Mouse (Mus musculus): Measurements from ENCODE around the gene Frzb.

The Frzb gene

DNA sequence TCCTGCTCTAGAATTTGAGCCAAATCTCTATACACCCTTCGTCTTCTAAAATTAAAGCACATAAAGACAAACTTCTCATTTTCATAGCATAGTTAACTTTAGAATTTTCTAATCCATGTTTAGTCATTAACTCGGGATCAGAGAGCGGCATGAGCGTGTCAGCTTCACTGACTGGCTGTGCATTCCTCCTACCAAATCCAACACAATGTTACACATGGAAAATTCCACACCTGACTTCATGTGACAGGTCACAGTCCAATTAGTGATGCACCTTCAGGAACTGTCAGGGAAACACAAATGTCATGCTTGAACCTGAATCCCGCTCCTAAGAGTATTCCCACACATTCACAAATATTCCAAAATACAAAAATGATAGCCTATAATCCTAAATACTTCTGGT is 24.3 kb downstream of the Frzb start:
- DNase-seq, result no peak

DNA sequence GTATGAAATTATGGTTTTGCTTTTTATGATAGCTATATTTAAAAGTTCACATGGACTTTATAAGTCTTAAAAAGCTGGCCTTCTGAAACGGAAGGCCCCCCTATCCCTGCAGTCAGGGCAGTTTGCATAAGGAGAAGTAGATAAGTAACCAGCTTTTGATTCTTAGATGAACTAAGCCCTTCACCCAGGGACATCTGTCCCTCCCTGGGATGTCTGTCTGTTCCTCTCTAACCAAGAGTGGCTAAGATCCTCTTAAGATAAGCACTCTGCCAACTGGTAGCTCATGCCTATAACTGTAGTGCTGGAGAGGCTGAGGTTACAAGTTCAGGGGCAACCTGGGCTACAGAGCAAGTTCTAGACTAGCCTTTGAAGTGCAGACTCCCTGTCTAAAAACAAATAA is 25.4 kb downstream of the Frzb start:
- DNase-seq, result no peak

DNA sequence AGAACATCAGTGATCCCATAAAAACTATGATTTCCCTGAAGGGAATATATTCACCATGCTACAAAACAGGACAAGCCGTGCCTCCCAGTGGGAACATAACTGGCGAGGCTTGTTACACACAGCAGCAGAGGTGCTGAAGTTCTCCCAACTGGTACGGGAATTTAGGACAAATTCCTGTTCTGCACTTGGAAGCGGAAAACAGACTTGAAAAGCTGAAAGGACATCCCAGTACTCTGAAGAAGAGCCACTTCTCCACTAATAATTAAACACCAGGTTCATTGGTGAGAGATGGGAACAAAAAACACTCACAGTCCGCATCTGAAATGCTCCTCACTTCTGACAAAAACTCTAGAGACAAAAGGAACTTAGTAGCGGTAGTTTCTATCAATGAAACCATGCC is 31.1 kb downstream of the Frzb start:
- no peak for DNase-seq

DNA sequence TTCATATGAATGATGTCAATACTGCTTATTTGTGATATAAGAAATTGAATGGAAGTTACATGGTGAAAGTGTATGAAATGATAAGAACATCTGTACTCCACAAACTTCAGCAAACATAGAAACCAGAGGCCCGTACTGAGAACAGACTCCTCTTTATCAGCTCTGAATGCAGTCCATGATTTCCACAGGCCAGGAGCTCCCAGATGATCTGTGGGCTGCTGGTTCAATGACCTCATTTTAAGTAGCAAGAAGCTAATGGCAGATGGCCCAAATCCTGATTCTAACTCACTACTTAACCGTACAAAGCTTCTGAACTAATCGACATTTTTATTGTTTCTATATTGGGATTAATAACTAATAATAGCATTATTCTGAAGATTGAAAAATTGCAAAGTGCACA is 33.0 kb downstream of the Frzb start:
- DNase-seq, result no peak

DNA sequence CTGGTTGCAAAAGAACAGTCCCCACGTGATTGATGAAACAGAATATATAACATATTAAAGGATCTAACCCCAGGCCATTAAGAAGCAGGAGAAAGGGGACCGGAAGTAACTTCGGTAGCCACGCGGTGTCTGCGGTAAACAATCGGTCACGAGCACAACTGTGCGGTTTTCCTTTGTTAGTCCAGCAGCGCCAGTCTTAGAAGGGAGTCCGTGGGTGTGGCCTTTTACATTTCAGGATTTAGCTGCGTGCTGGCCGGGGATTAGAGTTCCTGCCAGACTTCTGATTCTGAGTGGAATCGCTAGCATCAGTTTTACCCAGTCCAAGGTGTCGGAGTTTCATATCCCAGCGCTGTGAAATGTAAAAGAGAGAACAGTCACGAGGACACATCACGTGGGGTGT is 34.3 kb downstream of the Frzb start:
- DNase-seq, result no peak

DNA sequence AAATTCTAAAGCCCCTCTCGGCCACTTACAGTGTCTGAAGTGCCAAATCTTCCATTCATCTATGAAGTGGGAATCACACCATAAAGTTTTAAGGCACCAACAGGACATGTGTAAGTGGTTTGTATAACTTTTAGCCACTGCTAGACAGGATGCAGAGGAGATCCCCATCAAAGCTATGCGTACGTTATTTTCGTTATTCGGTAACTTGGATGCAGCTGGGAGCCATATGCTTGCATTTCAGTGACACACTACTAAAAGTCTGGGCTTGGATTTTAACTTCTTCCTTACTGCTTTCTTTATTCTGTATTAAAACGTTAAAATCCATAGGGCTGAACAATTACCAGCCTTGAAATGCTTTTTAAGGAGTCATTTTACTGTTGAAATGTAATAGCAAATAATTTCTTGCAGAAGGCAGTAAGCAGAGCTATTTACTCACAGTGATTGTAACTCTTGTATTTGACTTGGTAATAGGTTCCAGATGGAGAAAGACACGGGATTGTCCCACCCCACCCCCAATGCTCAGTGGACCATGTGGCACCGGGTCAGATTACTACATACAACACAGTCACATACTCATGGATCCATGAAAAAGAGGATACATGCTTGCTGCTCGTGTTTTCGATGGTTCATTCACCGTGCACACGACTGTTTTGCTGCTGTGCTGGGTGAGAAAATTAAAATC is 37.4 kb downstream of the Frzb start:
- DNase-seq, result no peak

DNA sequence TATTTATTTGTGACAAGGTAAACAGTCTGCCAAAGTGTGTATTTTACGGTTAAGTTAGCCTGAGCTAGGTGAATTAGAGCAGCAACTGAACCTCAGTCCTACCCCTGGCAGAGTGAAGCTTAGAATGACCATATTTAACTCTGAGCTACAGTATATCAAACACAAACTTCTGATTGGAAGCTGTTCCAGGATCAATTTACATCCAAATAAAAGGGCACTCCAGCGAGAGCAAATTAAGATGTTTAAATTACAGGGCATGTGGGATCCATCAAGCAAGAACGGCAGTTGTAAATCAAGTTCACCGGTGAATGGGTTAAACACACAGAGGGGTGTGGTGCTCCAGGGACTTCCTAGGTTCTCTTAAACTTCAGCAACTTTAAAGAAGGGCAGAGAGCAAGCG is 42.7 kb downstream of the Frzb start:
- no peak for DNase-seq

DNA sequence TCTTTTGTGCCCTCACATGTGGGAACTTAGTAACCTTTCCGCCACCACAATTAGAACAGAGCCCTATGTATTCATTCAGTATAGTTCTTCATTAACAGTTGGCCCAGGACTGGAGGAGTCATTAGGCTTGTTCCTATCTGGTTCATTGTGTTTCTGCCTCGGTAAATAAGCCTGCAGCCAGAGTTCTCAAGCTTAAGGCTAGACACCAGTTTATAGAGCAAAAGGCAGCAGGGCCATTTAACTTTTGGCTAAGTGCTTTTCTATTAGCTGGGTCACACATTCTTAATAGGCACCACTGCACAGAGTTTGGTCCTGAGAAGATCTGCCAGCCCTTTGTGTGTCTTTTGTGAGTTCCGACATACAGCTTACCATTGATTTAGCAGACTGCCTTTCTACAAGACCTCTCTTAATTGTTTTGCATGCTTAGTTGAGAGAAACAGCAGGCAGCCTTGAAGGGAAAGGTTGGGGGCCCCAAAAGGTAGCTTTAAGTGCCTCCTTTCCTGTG is 48.8 kb downstream of the Frzb start:
- DNase-seq, result no peak

DNA sequence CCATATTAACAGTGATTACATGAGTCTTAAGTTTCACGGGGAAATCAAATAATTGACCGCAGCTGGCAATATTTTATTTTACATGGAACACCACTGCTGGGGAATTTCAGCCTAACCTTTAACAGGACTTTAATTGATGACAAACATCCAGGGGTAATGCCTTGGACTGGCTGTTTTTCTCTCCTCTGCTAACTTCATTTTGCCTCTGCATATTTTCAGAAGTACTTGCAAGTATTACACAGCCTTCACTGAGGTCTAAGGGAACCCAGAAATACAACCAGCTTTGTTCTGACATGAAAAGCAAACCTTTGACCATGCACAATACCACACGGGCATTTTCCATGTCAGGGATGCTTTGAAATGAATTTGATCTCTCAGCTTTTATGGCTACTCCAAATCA is 50.6 kb downstream of the Frzb start:
- DNase-seq, result no peak

DNA sequence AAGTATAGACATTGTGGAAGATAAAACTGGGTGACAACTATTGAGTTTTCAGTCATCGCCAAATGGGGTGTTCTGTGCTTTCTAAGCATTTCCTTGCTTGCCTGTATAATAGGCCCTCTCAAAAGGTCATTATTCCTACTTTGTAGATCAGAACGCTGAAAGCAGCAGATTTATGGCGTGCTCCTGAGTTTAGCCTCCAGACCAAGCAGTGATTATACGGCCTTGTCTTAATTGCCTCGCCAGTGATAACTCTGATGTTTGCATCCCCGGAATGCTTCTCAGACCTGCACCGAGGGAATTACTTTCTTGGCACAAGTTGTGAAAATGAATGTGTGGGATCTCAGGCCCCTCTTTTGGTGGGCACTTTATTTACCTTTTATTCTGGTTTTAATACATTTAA is 51.4 kb downstream of the Frzb start:
- DNase-seq, result no peak

DNA sequence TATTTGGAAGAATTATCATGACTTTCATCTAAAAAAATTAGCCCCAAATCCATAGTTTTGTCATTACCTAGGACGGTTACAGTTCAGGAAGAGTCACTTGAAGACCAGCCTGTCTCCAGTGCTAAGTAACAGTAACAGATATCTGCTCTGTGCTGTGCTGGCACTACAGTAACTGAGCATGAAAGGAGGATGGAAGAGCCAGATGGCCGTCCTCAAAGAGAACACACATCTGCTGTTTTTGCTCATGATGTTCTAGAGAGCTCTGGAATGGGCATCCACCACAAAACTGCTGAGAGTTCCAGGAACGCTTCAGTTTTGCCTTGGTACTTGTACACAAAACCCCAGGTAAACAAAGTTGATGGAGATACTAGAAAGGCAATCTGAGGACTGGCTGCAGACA is 59.1 kb downstream of the Frzb start:
- peak; percentile 37 for DNase-seq

DNA sequence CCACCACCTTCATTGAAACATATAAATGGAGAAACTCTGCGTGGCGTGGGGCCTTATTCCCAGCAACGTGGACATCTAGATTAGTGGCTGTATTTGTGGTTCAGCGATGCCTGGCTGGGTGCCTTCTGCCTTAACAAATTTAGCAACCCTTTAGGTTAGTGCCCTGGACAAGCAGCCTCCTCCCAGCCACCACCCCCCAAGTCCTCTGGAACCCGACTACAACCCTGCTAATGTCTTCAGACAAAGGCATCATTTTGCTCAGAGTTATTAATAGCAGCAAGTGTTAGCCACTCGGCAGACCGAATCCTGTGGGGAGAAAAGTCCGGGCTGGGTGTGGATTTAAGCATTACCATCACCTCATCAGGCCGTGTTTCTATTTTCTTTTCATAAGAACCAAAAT is 59.8 kb downstream of the Frzb start:
- no peak for DNase-seq

DNA sequence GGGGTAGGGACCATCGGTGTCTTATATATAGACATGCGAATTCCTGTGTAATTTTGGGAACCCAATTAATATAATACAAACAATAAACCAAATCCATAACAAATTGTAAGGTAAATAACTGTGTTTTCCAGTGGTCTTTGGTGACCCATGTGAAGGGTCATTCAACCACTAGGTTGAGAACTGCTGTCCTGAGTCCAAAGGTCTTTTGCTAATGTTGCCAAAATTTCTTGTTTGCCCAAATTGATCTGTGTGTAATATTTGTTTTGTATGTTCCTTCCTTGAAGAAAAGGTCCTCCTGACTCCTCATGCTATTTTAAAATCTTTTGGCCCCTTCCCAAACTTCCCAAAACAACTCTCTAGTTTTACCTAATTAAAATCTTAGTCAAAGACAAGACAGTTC is 61.2 kb downstream of the Frzb start:
- no peak for DNase-seq

DNA sequence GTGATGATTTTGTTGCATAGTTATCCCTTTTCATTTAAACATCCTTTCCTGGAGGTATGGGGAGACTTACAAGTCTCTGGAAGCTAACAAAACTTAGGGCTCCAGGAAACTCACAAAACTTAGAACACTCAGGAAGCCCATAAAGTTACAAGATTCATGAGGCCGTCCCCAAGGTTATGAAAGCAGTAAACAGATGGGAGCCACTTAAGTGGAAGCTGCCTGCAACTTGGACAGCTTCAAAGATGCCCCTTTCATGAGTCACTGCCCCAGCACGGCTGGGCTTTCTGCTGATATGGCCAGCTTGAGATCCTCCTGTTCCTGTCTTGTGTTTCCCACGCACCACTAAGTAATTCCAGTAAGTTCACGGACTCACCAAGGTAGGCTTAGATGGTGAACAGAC is 63.0 kb downstream of the Frzb start:
- DNase-seq, result no peak

DNA sequence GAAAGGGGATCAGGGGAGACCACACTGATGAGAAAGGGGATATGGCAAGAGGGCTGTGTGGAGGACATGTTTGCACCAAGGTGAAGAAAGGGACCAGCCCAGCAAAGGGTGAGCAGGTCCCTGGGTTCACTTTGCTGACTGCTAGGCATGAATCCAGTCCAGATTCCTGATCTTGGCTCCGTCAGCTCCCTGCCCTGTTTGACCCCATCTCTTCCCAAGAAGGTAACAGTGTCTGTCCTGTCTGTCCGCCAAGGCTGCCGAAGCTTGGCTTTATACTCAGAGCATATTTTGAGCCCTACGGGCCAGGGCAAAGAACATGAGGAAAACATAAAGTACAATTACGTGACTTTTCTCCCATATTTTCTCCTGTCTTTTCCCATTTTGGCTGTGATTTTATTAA is 67.6 kb downstream of the Frzb start:
- no peak for DNase-seq

DNA sequence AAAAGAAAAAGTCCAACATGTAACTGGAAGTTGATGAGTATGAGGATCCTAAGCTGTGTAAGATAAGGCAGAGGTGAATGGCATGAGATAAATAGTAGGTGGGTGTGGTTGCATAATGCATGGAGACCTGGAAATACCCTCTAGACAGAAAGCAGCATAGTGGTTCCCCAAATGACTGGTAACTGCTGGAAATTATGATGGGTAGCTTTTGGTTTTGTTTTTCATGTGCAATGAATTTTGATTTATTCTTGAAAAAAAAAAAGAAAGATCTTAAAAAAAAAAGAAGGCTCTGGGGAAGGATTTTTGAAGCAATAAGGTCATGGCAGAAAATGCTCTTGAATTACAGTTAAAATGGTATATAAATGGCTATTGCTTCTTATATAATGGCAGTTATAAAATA is 72.5 kb downstream of the Frzb start:
- DNase-seq, result no peak

DNA sequence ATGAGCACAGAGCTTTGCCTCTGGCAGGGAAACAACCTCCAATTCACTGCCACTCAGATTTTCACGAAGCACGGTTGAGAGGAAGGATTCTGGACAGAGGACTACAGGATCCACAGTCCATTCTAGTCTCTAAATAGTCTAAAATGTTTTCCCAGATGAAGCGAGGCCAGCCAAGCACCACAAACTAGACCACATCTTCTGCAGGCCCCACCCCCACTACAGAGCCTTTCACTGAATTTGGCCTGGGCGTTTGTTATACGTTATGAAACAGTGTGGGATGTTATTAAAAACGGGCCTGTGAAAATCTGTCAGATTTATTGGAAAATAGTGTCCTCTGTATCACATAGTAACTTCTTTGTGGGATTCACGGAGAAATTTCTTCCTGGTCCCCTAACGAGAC is 76.0 kb downstream of the Frzb start:
- no peak for DNase-seq
